Mouse (Mus musculus): ENCODE data around the gene Dpp8.

The Dpp8 gene

GRCm38 (mm10) chr9:65086801-65087200 is 54.6 kb downstream of the Dpp8 start:
- no peak for DNase-seq (ENCODE audit: low spot score)

GRCm38 (mm10) chr9:65087490-65087889 is 55.3 kb downstream of the Dpp8 start:
- no peak for DNase-seq (ENCODE audit: low spot score)

GRCm38 (mm10) chr9:65094237-65094636 is 62.0 kb downstream of the Dpp8 start:
- no peak for DNase-seq (ENCODE audit: low spot score)

GRCm38 (mm10) chr9:65100991-65101685 is 68.9 kb downstream of the Dpp8 start, which contains the start of gene Igdcc4:
Gene Igdcc4, plus strand, starts transcription at chr9:65101486.
- DNase-seq (ENCODE audit: low spot score), result no peak

GRCm38 (mm10) chr9:65101686-65102376 is 69.6 kb downstream of the Dpp8 start:
- no peak for DNase-seq (ENCODE audit: low spot score)

GRCm38 (mm10) chr9:65102377-65103172 is 70.4 kb downstream of the Dpp8 start:
- no peak for DNase-seq (ENCODE audit: low spot score)

- no peak for DNase-seq (ENCODE audit: low spot score)
Measured at GRCm38 (mm10) chr9:65103173-65103752, 71.0 kb downstream of the Dpp8 start.

GRCm38 (mm10) chr9:65106821-65107220 is 74.6 kb downstream of the Dpp8 start:
- no peak for DNase-seq (ENCODE audit: low spot score)

- no peak for DNase-seq (ENCODE audit: low spot score)
Measured at GRCm38 (mm10) chr9:65107893-65108292, 75.7 kb downstream of the Dpp8 start.

GRCm38 (mm10) chr9:65109132-65110072 is 77.2 kb downstream of the Dpp8 start:
- DNase-seq (ENCODE audit: low spot score), result no peak

GRCm38 (mm10) chr9:65111698-65112097 is 79.5 kb downstream of the Dpp8 start:
- DNase-seq (ENCODE audit: low spot score), result no peak

- no peak for DNase-seq (ENCODE audit: low spot score)
Measured at GRCm38 (mm10) chr9:65113694-65114093, 81.5 kb downstream of the Dpp8 start.

GRCm38 (mm10) chr9:65115891-65116290 is 83.7 kb downstream of the Dpp8 start:
- no peak for DNase-seq (ENCODE audit: low spot score)

GRCm38 (mm10) chr9:65117516-65117915 is 85.3 kb downstream of the Dpp8 start:
- DNase-seq (ENCODE audit: low spot score), result no peak

GRCm38 (mm10) chr9:65120935-65121334 is 88.7 kb downstream of the Dpp8 start:
- peak; percentile 56 for DNase-seq (ENCODE audit: low spot score)

- no peak for DNase-seq (ENCODE audit: low spot score)
Measured at GRCm38 (mm10) chr9:65122545-65122944, 90.3 kb downstream of the Dpp8 start.

GRCm38 (mm10) chr9:65123552-65124168 is 91.4 kb downstream of the Dpp8 start:
- DNase-seq (ENCODE audit: low spot score), result no peak

GRCm38 (mm10) chr9:65128123-65128815 is 96.1 kb downstream of the Dpp8 start:
- no peak for DNase-seq (ENCODE audit: low spot score)

- no peak for DNase-seq (ENCODE audit: low spot score)
Measured at GRCm38 (mm10) chr9:65131717-65132116, 99.5 kb downstream of the Dpp8 start.
